Mouse (Mus musculus): Measurements from ENCODE around the gene Gja10. TPM values are rescaled to one million over a fixed set of nuclear protein-coding genes. Genes with fewer than 3 reads are reported as not detected.

Gene Gja10
- total and polyA plus RNA-seq, 3 experiments, result not detected

GRCm38 (mm10) chr4:32560724-32561554 is 41.6 kb downstream of the Gja10 start:
- Histone ChIP-seq H3K4me3 (ENCODE audit: control insufficient read depth in 1 of 2, insufficient read depth in 1 of 2, low read depth in 2 of 2, low read length in 2 of 2) (no peak overlapping the region), H3K27me3 (ENCODE audit: control insufficient read depth in 1 of 2, insufficient read depth in 2 of 2, low read length in 2 of 2) (no peaks in the 10 kb centered on the region; a peak in 2 of 4 replicates), H3K4me1 (ENCODE audit: control insufficient read depth in 1 of 2, insufficient read depth in 2 of 2, low read length in 2 of 2) (peaks cover 0 to 3% of the 10 kb centered on the region in 2 experiments; a peak in 1 of 4 replicates), H3K79me2 (ENCODE audit: control insufficient read depth, insufficient read depth, low read length, poor library complexity) (no peaks in the 10 kb centered on the region), H3K27ac (ENCODE audit: control insufficient read depth, low read depth, low read length) (no peak overlapping the region), H3K9ac (ENCODE audit: control insufficient read depth, low read depth, low read length, poor library complexity, severe bottlenecking) (no peak overlapping the region), H3K9me3 (replicated peaks; ENCODE audit: insufficient read depth, low read length) (no peaks in the 10 kb centered on the region), H3K36me3 (ENCODE audit: control insufficient read depth in 1 of 2, insufficient read depth in 2 of 2, low read length in 2 of 2) (no peaks in the 10 kb centered on the region)
- no peak for TF ChIP-seq GABPA (IDR thresholded peaks at IDR 0.05; ENCODE audit: low read depth, low read length)
- no peak for TF ChIP-seq CHD2 (IDR thresholded peaks at IDR 0.05; ENCODE audit: low read length)
- TF ChIP-seq SMC3 (IDR thresholded peaks at IDR 0.05; ENCODE audit: low read depth, low read length), result no peak
- TF ChIP-seq CTCF (IDR thresholded peaks at IDR 0.05 in 2 of 3, conservative IDR thresholded peaks at IDR 0.05 in 1 of 3; ENCODE audit: control insufficient read depth in 1 of 3, insufficient read depth in 1 of 3, low read depth in 2 of 3, low read length in 3 of 3, poor library complexity in 1 of 3, severe bottlenecking in 1 of 3), result peak in 2 of 3 experiments; percentile 16 to 17; a peak in 2 of 6 replicates
- no peak for DNase-seq (ENCODE audit: low read depth, low spot score)

GRCm38 (mm10) chr4:32560246-32560645 is 42.3 kb downstream of the Gja10 start:
- H3K79me2 ChIP-seq (ENCODE audit: control insufficient read depth, insufficient read depth, low read length, poor library complexity), result no peaks in the 10 kb centered on the region
- no peak overlapping the region for H3K9ac ChIP-seq (ENCODE audit: control insufficient read depth, low read depth, low read length, poor library complexity, severe bottlenecking)
- peaks cover 0 to 3% of the 10 kb centered on the region in 2 experiments; a peak in 1 of 4 replicates for H3K4me1 ChIP-seq (ENCODE audit: control insufficient read depth in 1 of 2, insufficient read depth in 2 of 2, low read length in 2 of 2)
- no peak overlapping the region for H3K4me3 ChIP-seq (ENCODE audit: control insufficient read depth in 1 of 2, insufficient read depth in 1 of 2, low read depth in 2 of 2, low read length in 2 of 2)
- TF ChIP-seq CHD1 (IDR thresholded peaks at IDR 0.05; ENCODE audit: low read depth, low read length) (no peak), ZNF384 (IDR thresholded peaks at IDR 0.05; ENCODE audit: low read depth, low read length) (no peak), GABPA (IDR thresholded peaks at IDR 0.05; ENCODE audit: low read depth, low read length) (no peak), JUND (IDR thresholded peaks at IDR 0.05; ENCODE audit: low read depth, low read length) (no peak), ZKSCAN1 (IDR thresholded peaks at IDR 0.05; ENCODE audit: low read depth, low read length) (no peak), POLR2A (IDR thresholded peaks at IDR 0.05; ENCODE audit: control insufficient read depth in 1 of 2, insufficient read depth in 1 of 2, low read depth in 1 of 2, low read length in 2 of 2, poor library complexity in 1 of 2) (no peak), ZMIZ1 (IDR thresholded peaks at IDR 0.05; ENCODE audit: low read depth, low read length) (no peak), EP300 (IDR thresholded peaks at IDR 0.05; ENCODE audit: low read depth in 1 of 2, low read length in 2 of 2) (no peak), UBTF (IDR thresholded peaks at IDR 0.05; ENCODE audit: borderline replicate concordance, insufficient read depth, low read depth, low read length) (no peak), MYB (IDR thresholded peaks at IDR 0.05; ENCODE audit: low read depth, low read length) (no peak), BHLHE40 (IDR thresholded peaks at IDR 0.05; ENCODE audit: borderline replicate concordance, low read depth, low read length) (no peak), USF1 (IDR thresholded peaks at IDR 0.05; ENCODE audit: low read depth, low read length) (no peak), POLR2AphosphoS2 (IDR thresholded peaks at IDR 0.05; ENCODE audit: low read length) (no peak), NRF1 (IDR thresholded peaks at IDR 0.05; ENCODE audit: insufficient read depth, low read depth, low read length, poor library complexity, severe bottlenecking) (no peak), GATA1 (IDR thresholded peaks at IDR 0.05; ENCODE audit: low read depth, low read length) (no peak), ETS1 (IDR thresholded peaks at IDR 0.05; ENCODE audit: low read depth, low read length) (no peak), MAX (IDR thresholded peaks at IDR 0.05; ENCODE audit: low read length) (no peak), NELFE (IDR thresholded peaks at IDR 0.05; ENCODE audit: low read depth, low read length) (no peak), USF2 (IDR thresholded peaks at IDR 0.05; ENCODE audit: borderline replicate concordance in 1 of 2, insufficient read depth in 1 of 2, low read depth in 1 of 2, low read length in 2 of 2) (no peak)
- no peaks in the 10 kb centered on the region; a peak in 2 of 4 replicates for H3K27me3 ChIP-seq (ENCODE audit: control insufficient read depth in 1 of 2, insufficient read depth in 2 of 2, low read length in 2 of 2)
- no peak for DNase-seq (ENCODE audit: low read depth, low spot score)
- H3K9me3 ChIP-seq (replicated peaks; ENCODE audit: insufficient read depth, low read length), result no peaks in the 10 kb centered on the region
- H3K27ac ChIP-seq (ENCODE audit: control insufficient read depth, low read depth, low read length), result no peak overlapping the region
- H3K36me3 ChIP-seq (ENCODE audit: control insufficient read depth in 1 of 2, insufficient read depth in 2 of 2, low read length in 2 of 2), result no peaks in the 10 kb centered on the region

All from MEL (cell line).